Mouse (Mus musculus) brain, adult 10 weeks (tissue): ENCODE data around the gene Cox8a. TPM values are rescaled to one million over a fixed set of nuclear protein-coding genes. Genes with fewer than 3 reads are reported as not detected.

Experiments used
- polyA plus RNA-seq: library from polyadenylated mRNA; stranded (reverse); fragments of 350-450 nt; fragmentation: Illumina TruSeq; extraction: RNeasy Lipid Tissue Mini Kit (QIAGEN cat#74804); gene quantifications from one replicate; pipeline ENCODE4 v1.2.3, GENCODE M21; 2015; ENCODE audit warnings: low read depth, low replicate concordance

Gene Cox8a
- polyA plus RNA-seq = 1,368 TPM

GRCm38 (mm10) chr19:7217162-7217925 is at the start of gene Cox8a:
Cox8a (minus strand) TSS chr19:7217616.

DNA sequence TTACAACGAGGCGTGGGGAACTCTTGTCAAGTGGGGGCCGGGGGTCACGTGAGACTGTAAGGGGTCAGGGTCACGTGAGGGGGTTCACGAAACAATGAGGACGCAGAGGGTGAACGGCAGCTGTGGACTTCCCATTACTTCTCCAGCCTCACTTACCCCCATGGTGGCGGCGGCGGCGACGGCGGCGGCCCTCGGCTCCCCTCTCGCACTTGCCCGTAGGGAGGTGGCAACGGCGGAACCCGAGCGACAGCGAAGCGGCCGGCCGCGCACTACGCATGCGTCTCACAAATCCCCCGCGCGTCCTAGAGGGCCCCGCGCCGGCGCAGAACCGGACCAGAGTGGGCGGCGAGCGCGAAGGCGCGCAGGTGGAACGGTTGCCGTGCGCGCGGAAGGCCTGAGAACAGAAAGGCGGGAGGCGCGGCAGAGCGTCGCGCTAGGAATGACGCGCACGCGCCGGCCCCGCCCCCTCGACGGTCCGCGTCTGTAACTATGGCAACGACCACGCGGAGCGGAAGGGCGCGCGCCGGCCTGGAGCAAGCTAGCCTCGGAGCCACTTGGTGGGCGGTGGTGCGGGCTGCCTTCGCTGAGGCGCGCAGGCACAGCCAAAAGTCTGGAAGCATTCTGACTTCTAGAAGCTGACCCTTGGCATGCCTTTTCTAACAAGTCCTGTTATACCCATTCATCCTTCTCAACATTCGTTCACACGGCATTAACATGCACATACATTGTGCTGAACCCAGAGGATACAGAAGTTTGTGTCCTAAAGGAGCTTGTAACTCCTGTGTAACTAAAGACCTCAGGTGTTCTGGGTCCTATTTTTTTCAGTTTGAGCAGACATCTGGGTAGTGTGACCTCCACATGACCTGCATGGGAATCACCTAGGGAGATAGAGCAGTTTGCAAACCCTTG is 23.6 kb upstream of the Cox8a start, which contains the start of gene Naa40:
TSS of gene Naa40 (minus strand) at position 402 of the 909 bp plus-strand sequence.

GRCm38 (mm10) chr19:7205753-7206736 is 11.4 kb downstream of the Cox8a start, which contains the start of gene Otub1:
Otub1 (minus strand) TSS chr19:7206316.

Other genes with a start within 250 kb of the Cox8a start
- gene Ppp1r14b, start 242.6 kb downstream of the Cox8a start, polyA plus RNA-seq = 51.1 TPM
- 10.9 TPM for gene Plcb3, start 241.1 kb downstream of the Cox8a start, polyA plus RNA-seq
- gene Fkbp2, start 237.1 kb downstream of the Cox8a start, polyA plus RNA-seq = 240 TPM
- 79.8 TPM for gene Vegfb, start 230.0 kb downstream of the Cox8a start, polyA plus RNA-seq
- 27.9 TPM for gene Dnajc4, start 225.0 kb downstream of the Cox8a start, polyA plus RNA-seq
- 14.3 TPM for gene Nudt22, start 221.5 kb downstream of the Cox8a start, polyA plus RNA-seq
- 21.3 TPM for gene Trpt1, start 221.5 kb downstream of the Cox8a start, polyA plus RNA-seq
- 3.8 TPM for gene Fermt3, start 198.1 kb downstream of the Cox8a start, polyA plus RNA-seq
- 245 TPM for gene Stip1, start 177.6 kb downstream of the Cox8a start, polyA plus RNA-seq
- 16.9 TPM for gene Macrod1, start 160.8 kb downstream of the Cox8a start, polyA plus RNA-seq
- gene Flrt1, start 111.9 kb downstream of the Cox8a start, polyA plus RNA-seq = 9.3 TPM
- 209 TPM for gene Otub1, start 11.3 kb downstream of the Cox8a start, polyA plus RNA-seq
- gene Naa40, start 23.6 kb upstream of the Cox8a start, polyA plus RNA-seq = 32.4 TPM
- 9.6 TPM for gene Rcor2, start 49.7 kb upstream of the Cox8a start, polyA plus RNA-seq
- gene Mark2, start 124.2 kb upstream of the Cox8a start, polyA plus RNA-seq = 60.8 TPM
- gene Spindoc, start 165.4 kb upstream of the Cox8a start, polyA plus RNA-seq = 20.1 TPM
- 18.2 TPM for gene 2700081O15Rik, start 200.0 kb upstream of the Cox8a start, polyA plus RNA-seq